In genomic region chr14:56776571-56777238, GRCm38 (mm10) we compare ENCODE assay signal across 8 mouse cellular contexts. TPM values are rescaled to one million over a fixed set of nuclear protein-coding genes. Genes with fewer than 3 reads are reported as not detected.
DNase-seq lines count a peak whose midpoint lies in the region; ATAC-seq and TF ChIP-seq lines count a peak whose summit lies in the region.

No protein-coding gene starts in this region.

- H3K4me3 ChIP-seq in kidney, embryonic 16.5 days (ENCODE audit: low read length) = peak overlapping the region; percentile 100
- peak overlapping the region; percentile 97 for H3K4me3 ChIP-seq in hindbrain, embryonic 11.5 days (ENCODE audit: low read depth, low read length)
- H3K4me3 ChIP-seq in midbrain, embryonic 12.5 days = peak overlapping the region; percentile 96

- no peak for ATAC-seq in kidney, embryonic 16.5 days (ENCODE audit: low FRiP score, low TSS enrichment)
- no peak for ATAC-seq in Patski
- ATAC-seq in hindbrain, embryonic 11.5 days (ENCODE audit: low FRiP score) = no peak
- no peak for ATAC-seq in midbrain, embryonic 12.5 days (ENCODE audit: low FRiP score, low read depth)

- CTCF ChIA-PET in Patski (lab: Charles Lee) = interaction anchor here (0.9 to 1.4 kb wide), 2 partner anchors 19 to 88 kb away, joined by 3 read pairs; no protein-coding TSS in a partner anchor

- WGBS in kidney, embryonic 16.5 days = 29% methylated on average over 11 of the region's 11 CpGs
- WGBS in hindbrain, embryonic 11.5 days = 35% methylated on average over 11 of the region's 11 CpGs
- 32% methylated on average over 11 of the region's 11 CpGs for WGBS in midbrain, embryonic 12.5 days

- no peak for DNase-seq in kidney, postnatal 10 days
- DNase-seq in Patski (ENCODE audit: low read depth, low spot score) = no peak
- peak; percentile 11 for DNase-seq in hindbrain, embryonic 11.5 days (ENCODE audit: low spot score)
- no peak for DNase-seq in urinary bladder, postnatal 14 days (ENCODE audit: low spot score)
- DNase-seq in embryo, embryonic 9.5 days (ENCODE audit: extremely low spot score) = no peak
- DNase-seq in adipocyte (ENCODE audit: low spot score) = no peak

- no peak overlapping the region for H3K27ac ChIP-seq in kidney, embryonic 16.5 days (ENCODE audit: low read length)
- H3K27ac ChIP-seq in hindbrain, embryonic 11.5 days (ENCODE audit: low read depth, low read length) = no peak overlapping the region
- H3K27ac ChIP-seq in midbrain, embryonic 12.5 days (replicated peaks) = no peak overlapping the region

- TF ChIP-seq CTCF in Patski (IDR thresholded peaks at IDR 0.05) = peak; percentile 48

- peaks cover 17% of the 10 kb centered on the region for H3K4me1 ChIP-seq in kidney, embryonic 16.5 days (ENCODE audit: insufficient read depth, low read length)
- H3K4me1 ChIP-seq in hindbrain, embryonic 11.5 days (replicated peaks; ENCODE audit: control insufficient read depth, insufficient read depth, low read length) = no peaks in the 10 kb centered on the region
- H3K4me1 ChIP-seq in midbrain, embryonic 12.5 days = peaks cover 33% of the 10 kb centered on the region

- peak overlapping the region; percentile 94 for H3K9ac ChIP-seq in kidney, embryonic 16.5 days (replicated peaks; ENCODE audit: low read length)
- peak overlapping the region; percentile 87 for H3K9ac ChIP-seq in hindbrain, embryonic 11.5 days (ENCODE audit: low read depth, low read length)
- H3K9ac ChIP-seq in midbrain, embryonic 12.5 days (replicated peaks) = peak overlapping the region; percentile 94

- H3K27me3 ChIP-seq in kidney, embryonic 16.5 days (ENCODE audit: insufficient read depth, low read length) = no peaks in the 10 kb centered on the region
- H3K27me3 ChIP-seq in Patski = no peaks in the 10 kb centered on the region
- no peaks in the 10 kb centered on the region for H3K27me3 ChIP-seq in hindbrain, embryonic 11.5 days (ENCODE audit: control insufficient read depth, insufficient read depth, low read length)
- no peaks in the 10 kb centered on the region for H3K27me3 ChIP-seq in midbrain, embryonic 12.5 days

- H3K4me2 ChIP-seq in kidney, embryonic 16.5 days (replicated peaks; ENCODE audit: low read depth, low read length) = peak overlapping the region; percentile 87
- peak overlapping the region; percentile 61 for H3K4me2 ChIP-seq in hindbrain, embryonic 11.5 days (replicated peaks; ENCODE audit: low read depth, low read length)
- peak overlapping the region; percentile 71 for H3K4me2 ChIP-seq in midbrain, embryonic 12.5 days (replicated peaks)

- in situ Hi-C loops in Patski (cut with MboI; ENCODE audit: low pct_unique_long_range_greater_than_20kb) = no loop called here

- H3K36me3 ChIP-seq in kidney, embryonic 16.5 days (ENCODE audit: insufficient read depth, low read length) = peaks cover 5% of the 10 kb centered on the region; the same call in 1 of the 2 replicates
- no peaks in the 10 kb centered on the region for H3K36me3 ChIP-seq in hindbrain, embryonic 11.5 days (ENCODE audit: control insufficient read depth, insufficient read depth, low read length)
- peaks cover 5% of the 10 kb centered on the region for H3K36me3 ChIP-seq in midbrain, embryonic 12.5 days

- POLR2A ChIA-PET in Patski (lab: Charles Lee) = interaction anchor here (0.6 to 0.8 kb wide), 5 partner anchors 14 to 41 kb away, joined by 3 to 10 read pairs (median 4); no protein-coding TSS in a partner anchor

- H3K9me3 ChIP-seq in kidney, embryonic 16.5 days (ENCODE audit: low read length) = no peaks in the 10 kb centered on the region
- no peaks in the 10 kb centered on the region for H3K9me3 ChIP-seq in hindbrain, embryonic 11.5 days (ENCODE audit: control insufficient read depth, low read length)
- no peaks in the 10 kb centered on the region for H3K9me3 ChIP-seq in midbrain, embryonic 12.5 days

RNA-seq across cellular contexts. Expression of gene Pspc1, which starts 1.4 kb away (rescaled TPM):
- 24.6 and 30.1 TPM in 2 replicates for polyA plus RNA-seq in kidney, embryonic 16.5 days (2015; fragmentation: Nextera tagmentation; extraction: Ambion mirVana)
- 62.8 TPM for polyA plus RNA-seq in Patski (2021)
- 62.0 and 62.4 TPM in 2 replicates for polyA plus RNA-seq in hindbrain, embryonic 11.5 days (2014; fragmentation: Nextera tagmentation; extraction: Ambion mirVana)
- 55.7 and 56.0 TPM in 2 replicates for polyA plus RNA-seq in midbrain, embryonic 12.5 days (2016; fragmentation: Nextera tagmentation; extraction: Ambion mirVana)

RNA-seq across cellular contexts. Expression of gene Zmym5, which starts 34.8 kb away (rescaled TPM):
- 29.2 and 33.5 TPM in 2 replicates for polyA plus RNA-seq in kidney, embryonic 16.5 days (2015; fragmentation: Nextera tagmentation; extraction: Ambion mirVana)
- 34.9 TPM for polyA plus RNA-seq in Patski (2021)
- 23.5 and 29.4 TPM in 2 replicates for polyA plus RNA-seq in hindbrain, embryonic 11.5 days (2014; fragmentation: Nextera tagmentation; extraction: Ambion mirVana)
- polyA plus RNA-seq in midbrain, embryonic 12.5 days (2016; fragmentation: Nextera tagmentation; extraction: Ambion mirVana) = 34.4 and 39.1 TPM in 2 replicates
